Mouse (Mus musculus) liver, adult 2 months (tissue): Measurements from ENCODE around the gene Ulk4. TPM values are rescaled to one million over a fixed set of nuclear protein-coding genes. Genes with fewer than 3 reads are reported as not detected.

Experiments
- DNase-seq: peaks from one replicate; pipeline ENCODE4 v3.0.0-alpha.2; 2011; ENCODE audit warnings: low read depth, low spot score; ENCODE audit errors: extremely low read depth
- H3K27ac ChIP-seq: fragments of 200-500 bp; replicated peaks from 2 replicates; pipeline ENCODE4 v1.5.1; 2012; ENCODE audit warnings: low read depth, mild to moderate bottlenecking, control low read depth, inconsistent platforms, low read length; ENCODE audit not compliant: insufficient read depth
- H3K27me3 ChIP-seq: fragments of 200-500 bp; 2 replicates; pipeline ENCODE4 v1.6.1; 2012; ENCODE audit warnings: mild to moderate bottlenecking, moderate library complexity, low read length, inconsistent platforms; ENCODE audit not compliant: control insufficient read depth, insufficient read depth
- H3K36me3 ChIP-seq: fragments of 200-500 bp; 2 replicates; pipeline ENCODE4 v1.6.1; 2012; ENCODE audit warnings: low read length, inconsistent platforms; ENCODE audit not compliant: control insufficient read depth, insufficient read depth
- H3K4me1 ChIP-seq: fragments of 200-500 bp; 2 replicates; pipeline ENCODE4 v1.6.1; 2011; ENCODE audit warnings: low read length; ENCODE audit not compliant: control insufficient read depth, insufficient read depth
- H3K4me3 ChIP-seq: fragments of 200-500 bp; 2 replicates; pipeline ENCODE4 v1.5.1; 2011; ENCODE audit warnings: low read depth, mild to moderate bottlenecking, control low read depth, low read length, moderate library complexity; ENCODE audit not compliant: insufficient read depth
- H3K79me2 ChIP-seq: fragments of 200-500 bp; 2 replicates; pipeline ENCODE4 v1.6.1; 2012; ENCODE audit warnings: inconsistent platforms, mild to moderate bottlenecking, low read length, moderate library complexity; ENCODE audit not compliant: control insufficient read depth, insufficient read depth
- H3K9ac ChIP-seq: fragments of 200-500 bp; 2 replicates; pipeline ENCODE4 v1.6.1; 2012; ENCODE audit warnings: low read depth, mild to moderate bottlenecking, control low read depth, inconsistent platforms, low read length
- CTCF ChIP-seq: fragments of 200-500 bp; IDR thresholded peaks from 2 replicates; pipeline ENCODE4 v1.5.1; 2011; ENCODE audit warnings: low read depth, low read length, control low read depth
- POLR2A ChIP-seq: fragments of 200-500 bp; IDR thresholded peaks from 2 replicates; pipeline ENCODE4 v1.6.1; 2011; ENCODE audit warnings: low read length, control low read depth; ENCODE audit not compliant: insufficient read depth; ENCODE audit errors: extremely low read depth
- WGBS: fragments of 180-500 bp; shearing (Covaris S2); methylation state at CpG from one replicate; pipeline ENCODE4 v1.1.7; 2018; 5-methylcytosine and 5-hydroxymethylcytosine counted together
- polyA plus RNA-seq: library from polyadenylated mRNA; depleted of rRNA; stranded (reverse); fragments of >200 nt; gene quantifications from 2 replicates; pipeline ENCODE4 v1.2.3, GENCODE M21; 2012
- total RNA-seq: library from RNA; depleted of rRNA; stranded (reverse); fragments of >200 nt; gene quantifications from 2 replicates; pipeline ENCODE4 v1.2.3, GENCODE M21; 2014

The Ulk4 gene
- total and polyA plus RNA-seq, 2 experiments = under 0.01 to 0.24 TPM

- Histone ChIP-seq H3K4me1 (peaks cover 4% of the 10 kb centered on the region), H3K9ac (no peak overlapping the region), H3K27me3 (no peaks in the 10 kb centered on the region), H3K36me3 (no peaks in the 10 kb centered on the region), H3K27ac (no peak overlapping the region), H3K4me3 (no peak overlapping the region), H3K79me2 (no peaks in the 10 kb centered on the region)
- no peak for DNase-seq
- TF ChIP-seq POLR2A (no peak), CTCF (no peak)
- 89% methylated on average over 2 of the region's 2 CpGs for WGBS
These were observed 285.2 kb downstream of the Ulk4 start for GRCm38 (mm10) chr9:120991801-120992200.

DNA sequence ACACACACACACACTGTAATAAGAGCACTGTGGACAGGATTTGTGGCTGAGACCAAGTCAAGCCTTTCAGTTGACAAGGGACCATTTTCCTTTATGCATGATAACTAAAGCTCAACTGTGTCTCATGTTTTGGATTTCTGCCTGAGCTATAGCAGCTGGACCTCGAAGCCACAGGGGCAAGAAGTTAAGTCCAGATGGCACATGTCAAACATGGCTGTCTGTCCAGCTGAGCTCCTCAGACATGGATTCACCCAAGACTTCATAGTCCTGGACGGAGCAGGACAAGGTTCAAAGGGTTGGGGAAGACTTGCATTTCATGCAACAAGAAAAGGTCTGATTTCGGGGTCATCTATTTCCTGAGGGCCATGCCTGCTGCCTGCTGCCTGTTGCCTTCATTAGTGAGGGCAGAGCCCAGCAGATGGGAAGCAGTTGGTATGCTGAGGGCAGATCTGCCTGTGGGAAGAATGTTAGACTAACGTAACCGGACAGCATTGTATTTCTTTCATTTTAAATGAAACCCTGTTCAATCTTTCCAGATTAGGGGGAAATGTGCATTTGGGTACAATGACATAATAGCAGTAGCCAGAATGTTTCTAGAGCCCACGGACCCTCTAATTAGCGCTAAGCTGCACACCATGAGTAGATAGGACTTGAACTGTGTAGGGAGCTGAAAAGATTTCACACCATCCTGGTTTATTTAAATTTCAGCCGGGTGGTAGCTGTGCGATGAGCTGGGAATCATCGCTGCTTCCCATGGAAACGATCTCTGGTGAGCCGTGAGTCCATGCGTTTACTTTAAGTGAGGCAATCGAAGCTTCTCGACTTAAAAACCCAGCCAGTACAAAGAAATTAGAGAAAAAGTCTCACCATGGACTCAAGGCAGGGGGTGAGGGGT is 286.9 kb downstream of the Ulk4 start:
- DNase-seq = no peak
- TF ChIP-seq POLR2A = no peak
- TF ChIP-seq CTCF = no peak
- H3K9ac ChIP-seq = no peak overlapping the region

DNA sequence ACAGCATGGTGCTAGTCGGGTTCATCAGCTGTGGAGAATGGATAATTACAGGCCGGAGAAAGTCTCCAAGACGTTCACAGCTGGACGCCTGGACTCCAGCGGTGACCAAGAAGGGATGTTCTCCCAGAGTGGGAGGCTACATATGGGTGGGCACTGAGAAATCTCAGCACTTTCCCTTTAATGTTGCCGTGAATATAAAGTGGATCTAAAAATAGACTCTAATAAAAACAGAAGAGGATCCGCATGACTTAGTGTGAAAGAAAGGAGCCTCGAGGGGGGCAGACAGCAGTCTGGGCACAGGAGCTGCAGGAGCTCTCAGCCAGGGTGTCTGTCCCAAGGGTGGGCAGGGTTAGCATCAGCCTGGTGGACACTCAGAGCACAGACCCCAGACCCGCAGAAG is 288.9 kb downstream of the Ulk4 start:
- Histone ChIP-seq H3K9ac (no peak overlapping the region), H3K36me3 (no peaks in the 10 kb centered on the region), H3K79me2 (no peaks in the 10 kb centered on the region), H3K4me1 (peaks cover 15% of the 10 kb centered on the region), H3K27me3 (no peaks in the 10 kb centered on the region), H3K27ac (no peak overlapping the region), H3K4me3 (no peak overlapping the region)
- no peak for TF ChIP-seq CTCF
- TF ChIP-seq POLR2A = no peak
- no peak for DNase-seq
- 90% methylated on average over 9 of the region's 9 CpGs for WGBS

More for the DNA sequence above, 286.9 kb downstream of the Ulk4 start:
- WGBS = 78% methylated on average over 15 of the region's 15 CpGs
- Histone ChIP-seq H3K27me3 (no peaks in the 10 kb centered on the region), H3K36me3 (no peaks in the 10 kb centered on the region), H3K4me1 (peaks cover 14% of the 10 kb centered on the region), H3K79me2 (no peaks in the 10 kb centered on the region), H3K27ac (no peak overlapping the region), H3K4me3 (no peak overlapping the region)

GRCm38 (mm10) chr9:120986994-120987393 is 290.0 kb downstream of the Ulk4 start:
- DNase-seq = no peak
- 83% methylated on average over 4 of the region's 4 CpGs for WGBS

GRCm38 (mm10) chr9:120986255-120986654 is 290.7 kb downstream of the Ulk4 start:
- Histone ChIP-seq H3K36me3 (no peaks in the 10 kb centered on the region), H3K79me2 (no peaks in the 10 kb centered on the region), H3K27ac (peak overlapping the region; percentile 40), H3K4me3 (no peak overlapping the region), H3K9ac (no peak overlapping the region), H3K4me1 (peaks cover 15% of the 10 kb centered on the region), H3K27me3 (no peaks in the 10 kb centered on the region)
- WGBS = 89% methylated on average over 3 of the region's 3 CpGs
- no peak for DNase-seq
- no peak for TF ChIP-seq POLR2A
- no peak for TF ChIP-seq CTCF

More at GRCm38 (mm10) chr9:120986994-120987393, 290.0 kb downstream of the Ulk4 start:
- no peak for TF ChIP-seq CTCF
- H3K9ac ChIP-seq = no peak overlapping the region
- no peaks in the 10 kb centered on the region for H3K79me2 ChIP-seq
- H3K36me3 ChIP-seq = no peaks in the 10 kb centered on the region
- no peak overlapping the region for H3K27ac ChIP-seq
- H3K4me3 ChIP-seq = no peak overlapping the region
- H3K27me3 ChIP-seq = no peaks in the 10 kb centered on the region
- H3K4me1 ChIP-seq = peaks cover 15% of the 10 kb centered on the region

DNA sequence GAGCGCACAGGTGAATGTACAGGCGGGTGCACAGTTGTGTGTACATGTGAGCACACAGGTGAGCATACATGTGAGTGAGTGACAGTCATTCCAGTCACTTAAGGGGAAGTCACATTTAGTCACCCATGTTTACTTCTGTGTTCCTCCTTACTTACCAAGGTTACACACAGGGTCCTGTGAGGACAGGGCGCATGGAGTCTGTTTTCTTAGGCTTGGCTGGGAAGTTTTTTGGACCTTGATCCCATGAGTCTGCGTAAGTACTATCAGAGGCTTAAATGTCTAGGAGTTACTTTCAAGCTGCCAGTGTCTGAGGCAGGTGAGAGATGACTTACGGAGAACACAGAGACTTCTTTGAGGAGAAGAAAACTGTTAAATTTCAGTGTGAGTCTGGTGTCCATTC is 291.5 kb downstream of the Ulk4 start:
- TF ChIP-seq POLR2A = no peak
- no peak for TF ChIP-seq CTCF
- Histone ChIP-seq H3K79me2 (no peaks in the 10 kb centered on the region), H3K4me1 (peaks cover 15% of the 10 kb centered on the region), H3K27me3 (no peaks in the 10 kb centered on the region), H3K27ac (peak overlapping the region; percentile 40), H3K9ac (no peak overlapping the region), H3K4me3 (no peak overlapping the region), H3K36me3 (no peaks in the 10 kb centered on the region)
- WGBS = 60% methylated on average over 5 of the region's 5 CpGs
- DNase-seq = peak; percentile 85
